Mouse (Mus musculus): ENCODE data around the gene Ift52. TPM values are rescaled to one million over a fixed set of nuclear protein-coding genes. Genes with fewer than 3 reads are reported as not detected.
A peak's percentile ranks its signal among the peaks of the same experiment; 100 is the strongest.

Gene Ift52
- total RNA-seq (2015) = 31.8 and 41.2 TPM in 2 replicates
- total RNA-seq (2017) = 13.5 and 28.3 TPM in 2 replicates

- peak; percentile 95 for ATAC-seq (replicated peaks; ENCODE audit: poor library complexity)
These were observed at the start of gene Ift52 for GRCm38 (mm10) chr2:163016916-163017743. Gene Ift52 (plus strand): TSS chr2:163017354.

GRCm38 (mm10) chr2:162968357-162968756, 48.8 kb upstream of the Ift52 start:
- ATAC-seq (replicated peaks; ENCODE audit: poor library complexity) = peak; percentile 84

DNA sequence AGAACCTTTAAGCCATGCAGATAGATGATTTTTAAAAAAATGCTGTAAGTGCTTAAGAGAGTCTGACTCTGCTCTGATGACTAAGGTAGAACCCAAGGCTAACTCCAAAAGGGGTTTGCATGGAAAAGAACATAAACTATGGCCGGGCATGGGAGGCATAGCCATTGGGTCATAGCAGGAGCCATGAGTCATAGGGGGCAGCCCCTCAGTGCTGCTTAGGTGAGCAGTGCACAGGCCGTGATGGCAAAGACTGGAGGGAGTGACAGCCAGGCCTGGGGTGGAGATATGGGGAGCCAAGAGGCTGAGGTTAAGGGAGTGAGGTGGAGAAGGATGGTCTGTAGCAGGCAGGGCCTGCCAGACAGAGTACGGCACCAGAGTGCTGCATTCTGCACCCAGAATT, 48.1 kb upstream of the Ift52 start:
- no peak for ATAC-seq (replicated peaks; ENCODE audit: poor library complexity)

GRCm38 (mm10) chr2:162970896-162971295, 46.3 kb upstream of the Ift52 start:
- ATAC-seq (replicated peaks; ENCODE audit: poor library complexity) = no peak

DNA sequence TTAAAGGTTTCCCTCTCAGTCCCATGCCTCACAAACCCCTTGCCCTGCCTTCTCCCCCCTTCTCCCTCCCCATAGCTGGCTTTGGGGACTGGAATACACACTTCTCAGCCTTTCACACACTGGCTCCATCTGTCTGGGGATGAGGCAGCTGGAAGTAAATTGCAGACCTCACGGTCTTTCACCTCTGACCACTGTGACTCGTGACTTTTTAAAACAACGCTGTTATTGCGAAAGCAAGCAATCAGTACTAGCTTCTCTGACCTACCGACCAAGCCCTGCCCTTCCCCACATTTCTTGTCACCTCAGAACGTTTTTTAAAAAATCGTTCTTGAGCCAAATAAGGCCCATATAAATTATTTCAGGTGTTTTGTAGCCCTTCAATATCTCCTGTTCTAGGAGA, 44.4 kb upstream of the Ift52 start:
- peak; percentile 47 for ATAC-seq (replicated peaks; ENCODE audit: poor library complexity)

DNA sequence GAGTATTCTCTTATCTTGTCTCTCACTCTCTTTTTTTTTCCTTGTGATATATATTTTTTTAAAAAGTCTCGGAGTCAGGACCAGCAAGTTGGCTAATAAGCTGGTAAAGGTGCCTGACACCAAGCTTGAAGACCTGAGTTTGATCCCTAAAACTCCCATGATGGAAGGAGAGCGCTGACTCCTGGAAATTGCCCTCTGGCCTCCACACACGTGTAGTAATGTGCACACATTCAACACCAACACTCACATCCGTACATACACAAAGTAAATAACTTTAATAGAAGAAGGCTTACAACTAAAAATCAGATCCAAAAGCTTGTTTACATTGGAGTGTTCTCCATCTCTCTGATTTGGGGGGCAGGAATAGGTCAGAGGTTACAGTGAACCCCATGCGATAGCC, 43.9 kb upstream of the Ift52 start:
- ATAC-seq (replicated peaks; ENCODE audit: poor library complexity) = no peak

DNA sequence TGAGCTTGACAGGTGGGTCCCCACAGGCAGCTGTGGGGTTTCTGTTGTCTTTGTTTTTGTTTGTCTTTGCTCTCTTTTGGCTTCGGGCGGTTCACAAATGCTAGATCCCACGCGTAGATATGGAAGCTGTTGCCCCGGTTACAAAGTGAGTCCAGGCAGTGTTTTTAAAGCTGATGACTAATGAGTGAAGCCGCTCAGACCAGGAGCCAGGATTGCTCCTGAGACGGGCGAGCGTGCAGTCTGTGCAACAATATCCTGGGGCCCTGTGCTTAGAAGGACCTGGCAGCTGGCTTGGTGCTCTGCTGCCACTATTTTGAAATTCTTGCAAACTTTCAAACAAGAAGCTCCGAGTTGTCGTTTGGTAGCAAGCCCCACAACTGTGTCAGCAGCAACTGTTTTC, 43.5 kb upstream of the Ift52 start:
- no peak for ATAC-seq (replicated peaks; ENCODE audit: poor library complexity)

- ATAC-seq (replicated peaks; ENCODE audit: poor library complexity) = no peak
These were observed 41.9 kb upstream of the Ift52 start for GRCm38 (mm10) chr2:162975157-162975775.

DNA sequence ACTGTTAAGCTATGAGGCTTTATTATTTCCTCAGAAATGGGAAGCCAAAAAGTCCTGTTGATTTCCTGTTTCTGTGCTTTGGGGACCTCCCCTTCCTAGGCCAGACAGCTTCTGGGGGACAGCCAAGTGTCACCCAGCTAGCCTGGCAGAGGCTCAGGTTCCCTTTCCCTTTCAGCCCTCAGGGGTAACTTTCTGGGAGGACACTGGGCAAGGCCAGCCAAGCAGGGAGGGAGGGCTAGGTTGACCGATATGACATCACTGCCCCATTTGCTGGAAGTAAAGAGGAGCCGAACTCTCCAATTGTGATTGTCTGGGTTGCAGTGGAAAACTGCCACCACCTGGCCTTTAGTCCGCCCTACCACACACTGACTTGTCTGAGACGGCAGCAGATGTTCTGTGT, 41.2 kb upstream of the Ift52 start:
- peak; percentile 86 for ATAC-seq (replicated peaks; ENCODE audit: poor library complexity)

DNA sequence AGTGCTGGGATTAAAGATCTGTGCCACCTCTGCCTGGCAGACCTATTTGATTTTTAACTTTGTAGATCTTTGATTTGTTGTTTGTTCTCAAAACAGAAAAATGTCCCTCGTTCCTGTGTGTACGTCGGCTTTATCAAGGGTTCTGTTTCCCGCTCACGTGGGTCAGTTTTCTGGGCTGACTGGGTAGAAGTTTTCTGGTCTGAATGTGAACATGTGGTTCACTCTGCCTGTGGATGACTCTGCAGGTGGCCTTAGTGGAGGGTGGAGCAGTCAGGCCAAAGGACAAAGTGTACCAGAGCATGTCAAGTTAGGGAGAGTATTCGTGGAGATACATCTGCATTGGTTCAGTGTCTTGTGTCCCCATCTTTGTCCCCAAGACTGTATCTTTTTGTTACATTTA, 32.8 kb upstream of the Ift52 start:
- no peak for ATAC-seq (replicated peaks; ENCODE audit: poor library complexity)

GRCm38 (mm10) chr2:162985923-162986322, 31.2 kb upstream of the Ift52 start:
- ATAC-seq (replicated peaks; ENCODE audit: poor library complexity) = no peak

DNA sequence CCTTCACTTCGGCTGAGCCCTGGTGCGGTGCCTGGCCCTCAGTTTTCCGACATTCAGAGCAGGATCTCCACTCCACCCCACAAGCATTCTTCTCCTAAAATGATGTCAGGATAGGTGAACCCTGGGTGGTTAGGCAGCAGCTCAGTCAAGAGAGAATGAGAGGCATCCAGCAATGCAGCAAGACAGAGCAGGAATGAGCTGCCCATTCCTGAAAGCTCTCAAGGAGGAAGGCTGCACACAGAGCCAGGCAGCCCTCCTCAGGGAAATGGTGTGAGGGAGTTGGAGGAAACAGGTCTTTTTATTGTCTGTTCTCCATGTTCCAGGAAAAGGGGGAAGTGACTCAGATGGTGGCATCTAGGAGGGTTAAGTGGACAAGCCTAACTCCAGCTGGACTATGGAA, 30.4 kb upstream of the Ift52 start:
- no peak for ATAC-seq (replicated peaks; ENCODE audit: poor library complexity)

GRCm38 (mm10) chr2:162987218-162987617, 29.9 kb upstream of the Ift52 start, which contains the start of gene Sgk2:
Gene Sgk2 (plus strand): TSS chr2:162987330.
- ATAC-seq (replicated peaks; ENCODE audit: poor library complexity) = no peak

DNA sequence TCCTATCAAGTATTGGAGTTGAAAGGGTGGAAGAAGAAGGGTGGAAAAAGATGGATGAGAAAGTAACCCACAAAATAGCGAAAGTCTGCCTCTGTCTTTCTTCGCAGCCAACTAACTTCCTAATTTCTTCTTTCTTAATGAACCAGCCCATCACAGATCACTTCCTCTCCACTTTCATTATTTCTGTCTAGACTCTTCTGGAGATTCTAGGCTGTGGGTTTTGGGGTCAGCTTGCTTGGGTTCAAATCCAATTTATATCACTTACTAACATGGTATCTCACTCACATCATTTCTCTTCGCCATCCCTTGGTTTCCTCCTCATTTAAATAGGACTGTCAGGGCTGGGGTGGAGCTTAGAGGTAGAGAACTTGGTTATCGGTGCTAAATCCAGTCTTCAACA, 28.9 kb upstream of the Ift52 start:
- peak; percentile 48 for ATAC-seq (replicated peaks; ENCODE audit: poor library complexity)

- no peak for ATAC-seq (replicated peaks; ENCODE audit: poor library complexity)
These were observed 25.6 kb upstream of the Ift52 start for GRCm38 (mm10) chr2:162991394-162992083.

GRCm38 (mm10) chr2:162992084-162992437, 25.1 kb upstream of the Ift52 start:
- ATAC-seq (replicated peaks; ENCODE audit: poor library complexity) = no peak

GRCm38 (mm10) chr2:162993881-162994616, 23.1 kb upstream of the Ift52 start:
- ATAC-seq (replicated peaks; ENCODE audit: poor library complexity) = no peak

DNA sequence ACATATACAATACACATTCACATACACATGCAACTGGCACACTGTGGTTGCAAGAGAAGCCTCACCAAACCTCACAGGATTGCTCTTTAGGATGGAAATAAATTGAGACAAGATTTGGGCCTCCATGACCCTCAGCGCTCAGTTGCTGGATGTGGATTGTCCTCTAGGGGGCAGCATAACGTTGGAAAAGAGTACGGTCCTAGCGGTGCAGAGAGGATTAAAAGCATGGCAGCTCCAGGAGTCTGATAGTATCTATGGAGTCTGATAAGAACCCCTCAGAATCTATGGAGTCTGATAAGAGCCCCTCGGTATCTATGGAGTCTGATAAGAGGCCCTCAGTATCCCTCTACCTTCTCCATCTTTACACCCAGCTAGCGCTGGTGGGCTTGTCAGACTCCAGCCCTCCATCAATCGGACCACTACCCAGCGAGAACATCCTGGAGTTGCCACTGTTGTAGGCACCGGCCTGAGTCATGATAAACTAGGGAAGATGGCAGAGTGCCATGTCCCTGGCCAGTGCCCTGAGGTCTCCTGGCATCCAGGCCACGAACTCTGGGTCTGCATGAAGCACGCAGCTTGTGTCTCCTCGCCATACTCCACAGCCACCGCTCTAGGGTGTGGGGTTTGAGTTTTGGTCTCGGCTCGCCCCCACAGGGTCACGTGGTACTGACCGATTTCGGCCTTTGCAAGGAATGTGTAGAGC, 18.5 kb upstream of the Ift52 start:
- peak; percentile 90 for ATAC-seq (replicated peaks; ENCODE audit: poor library complexity)

DNA sequence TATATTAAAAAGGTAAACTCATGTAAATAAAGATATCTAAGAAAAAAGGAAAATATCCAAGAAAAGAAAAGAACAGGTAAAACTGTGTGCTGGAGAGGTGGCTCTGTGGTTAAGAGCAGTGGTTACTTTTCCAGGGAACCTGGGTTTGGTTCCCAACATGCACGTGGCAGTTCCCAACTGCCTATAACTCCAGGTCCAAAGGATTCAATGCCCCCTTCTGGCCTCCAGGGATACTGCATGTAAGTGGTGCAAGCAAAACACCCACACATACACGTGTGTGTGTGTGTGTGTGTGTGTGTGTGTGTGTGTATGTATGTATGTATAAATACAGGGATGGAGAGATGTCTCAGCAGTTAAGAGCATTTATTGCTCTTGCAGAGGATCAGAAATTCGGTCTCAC, 17.4 kb upstream of the Ift52 start:
- peak; percentile 82 for ATAC-seq (replicated peaks; ENCODE audit: poor library complexity)

GRCm38 (mm10) chr2:163001071-163001470, 16.1 kb upstream of the Ift52 start:
- no peak for ATAC-seq (replicated peaks; ENCODE audit: poor library complexity)

DNA sequence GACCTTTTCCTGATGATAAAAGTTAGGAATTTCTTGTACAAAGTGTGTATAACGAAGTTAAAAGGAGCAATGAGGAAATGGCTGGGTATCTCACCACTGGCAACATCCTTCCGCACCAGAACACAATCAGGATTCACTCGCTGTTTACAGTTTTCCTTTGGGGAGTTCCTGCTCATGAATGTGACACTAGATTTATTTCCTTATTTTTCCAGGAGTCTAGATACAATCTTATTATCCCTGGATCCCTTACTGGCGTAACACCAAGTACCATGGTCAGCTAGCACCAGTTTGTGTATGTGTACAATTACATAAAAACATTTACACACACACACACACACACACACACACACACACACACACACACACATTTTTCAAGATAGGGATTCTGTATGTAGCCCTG, 9.9 kb upstream of the Ift52 start:
- no peak for ATAC-seq (replicated peaks; ENCODE audit: poor library complexity)

Data from megakaryocyte progenitor cell, adult 5-6 weeks (primary cell).